Comparison of ENCODE assay signal across 8 mouse cellular contexts in the genomic region with DNA sequence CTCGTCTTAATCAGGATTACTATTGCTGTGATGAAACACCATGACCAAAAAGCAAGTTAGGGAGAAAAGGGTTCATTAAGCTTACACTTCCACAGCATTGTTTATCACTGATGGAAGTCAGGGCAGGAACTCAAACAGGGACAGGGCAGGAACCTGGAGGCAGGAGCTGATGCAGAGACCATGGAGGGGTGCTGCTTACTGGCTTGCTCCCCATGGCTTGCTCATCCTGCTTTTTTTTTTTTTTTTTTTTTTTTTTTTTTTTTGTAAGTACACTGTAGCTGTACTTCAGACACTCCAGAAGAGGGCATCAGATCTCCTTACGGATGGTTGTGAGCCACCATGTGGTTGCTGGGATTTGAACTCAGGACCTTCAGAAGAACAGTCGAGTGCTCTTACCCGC. TPM values are rescaled to one million over a fixed set of nuclear protein-coding genes. Genes with fewer than 3 reads are reported as not detected.
"Had no signal": no experiment of that assay in that cellular context is flagged by ENCODE, and none has a peak within 500 bp of the region (broad histone marks: within the 10 kb centered on the region; RNA-seq: fewer than 3 reads in every experiment).

No protein-coding gene starts in this region.

RNA-seq across cellular contexts. Expression of a gene that starts 27.8 kb away (rescaled TPM):
- total RNA-seq: neutrophil, adult 5-6 weeks had no signal
- polyA plus RNA-seq: urinary bladder, adult 2 months had no signal

RNA-seq across cellular contexts. Expression of a gene that starts 28.8 kb away (rescaled TPM):
- total RNA-seq: neutrophil, adult 5-6 weeks had no signal

RNA-seq across cellular contexts. Expression of a gene that starts 49.0 kb away (rescaled TPM):
- total RNA-seq: neutrophil, adult 5-6 weeks had no signal
- polyA plus RNA-seq: neural tube, embryonic 14.5 days; spleen, adult 2 months; stomach, embryonic 14.5 days; stomach, embryonic 15.5 days; stomach, embryonic 16.5 days; stomach, postnatal 0 days had no signal
